Mouse (Mus musculus): ENCODE results near the gene Sh2d3c. TPM values are rescaled to one million over a fixed set of nuclear protein-coding genes. Genes with fewer than 3 reads are reported as not detected.

The Sh2d3c gene
- polyA plus RNA-seq, 1 experiment: 167 TPM

GRCm38 (mm10) chr2:32729547-32729946 lies 8.7 kb downstream of the Sh2d3c start:
- Histone ChIP-seq H3K4me1 (ENCODE audit: control insufficient read depth, insufficient read depth, low read length) (peaks cover 19% of the 10 kb centered on the region), H3K4me3 (replicated peaks; ENCODE audit: extremely low read depth, low read depth, low read length) (peak overlapping the region; percentile 36)
- 48% methylated on average over 4 of the region's 4 CpGs for WGBS
- TF ChIP-seq POLR2A (IDR thresholded peaks at IDR 0.05; ENCODE audit: borderline replicate concordance, extremely low read depth, low read depth, low read length) (no peak), CTCF (IDR thresholded peaks at IDR 0.05; ENCODE audit: insufficient read depth, low read length) (no peak)
- DNase-seq: no peak

- 21% methylated on average over 11 of the region's 11 CpGs for WGBS
- TF ChIP-seq CTCF (IDR thresholded peaks at IDR 0.05; ENCODE audit: insufficient read depth, low read length) (no peak), POLR2A (IDR thresholded peaks at IDR 0.05; ENCODE audit: borderline replicate concordance, extremely low read depth, low read depth, low read length) (no peak)
- Histone ChIP-seq H3K4me3 (replicated peaks; ENCODE audit: extremely low read depth, low read depth, low read length) (peak overlapping the region; percentile 13), H3K4me1 (ENCODE audit: control insufficient read depth, insufficient read depth, low read length) (peaks cover 25% of the 10 kb centered on the region)
- no peak for DNase-seq
These were observed 10.0 kb downstream of the Sh2d3c start for GRCm38 (mm10) chr2:32730854-32731253.

DNA sequence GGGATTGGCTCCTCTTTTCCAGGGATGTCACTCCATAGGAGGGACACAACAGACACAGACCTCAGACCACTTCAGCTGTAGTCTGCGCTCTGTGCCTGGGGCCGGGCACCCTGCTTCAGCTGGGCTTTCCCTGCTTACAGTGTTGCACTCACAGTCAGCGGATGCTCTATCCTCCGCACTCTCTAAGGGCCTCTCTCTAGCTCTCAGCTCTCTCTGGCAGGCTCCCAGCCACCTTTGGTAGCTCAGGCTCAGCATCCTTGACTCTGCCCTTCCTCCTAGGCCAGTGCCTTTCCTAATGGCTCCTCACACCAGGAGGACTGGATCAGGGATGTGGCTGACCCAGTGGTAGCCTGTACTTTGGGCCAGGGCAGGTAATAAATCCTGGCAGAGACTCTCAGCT lies 11.1 kb downstream of the Sh2d3c start:
- WGBS: 45% methylated on average over 4 of the region's 4 CpGs
- H3K4me3 ChIP-seq (replicated peaks; ENCODE audit: extremely low read depth, low read depth, low read length): no peak overlapping the region
- peaks cover 30% of the 10 kb centered on the region for H3K4me1 ChIP-seq (ENCODE audit: control insufficient read depth, insufficient read depth, low read length)
- TF ChIP-seq CTCF (IDR thresholded peaks at IDR 0.05; ENCODE audit: insufficient read depth, low read length) (no peak), POLR2A (IDR thresholded peaks at IDR 0.05; ENCODE audit: borderline replicate concordance, extremely low read depth, low read depth, low read length) (peak; percentile 14; the same call in 1 of the 2 replicates)
- DNase-seq: no peak

GRCm38 (mm10) chr2:32732695-32733094 lies 11.8 kb downstream of the Sh2d3c start:
- TF ChIP-seq CTCF (IDR thresholded peaks at IDR 0.05; ENCODE audit: insufficient read depth, low read length) (no peak), POLR2A (IDR thresholded peaks at IDR 0.05; ENCODE audit: borderline replicate concordance, extremely low read depth, low read depth, low read length) (no peak)

DNA sequence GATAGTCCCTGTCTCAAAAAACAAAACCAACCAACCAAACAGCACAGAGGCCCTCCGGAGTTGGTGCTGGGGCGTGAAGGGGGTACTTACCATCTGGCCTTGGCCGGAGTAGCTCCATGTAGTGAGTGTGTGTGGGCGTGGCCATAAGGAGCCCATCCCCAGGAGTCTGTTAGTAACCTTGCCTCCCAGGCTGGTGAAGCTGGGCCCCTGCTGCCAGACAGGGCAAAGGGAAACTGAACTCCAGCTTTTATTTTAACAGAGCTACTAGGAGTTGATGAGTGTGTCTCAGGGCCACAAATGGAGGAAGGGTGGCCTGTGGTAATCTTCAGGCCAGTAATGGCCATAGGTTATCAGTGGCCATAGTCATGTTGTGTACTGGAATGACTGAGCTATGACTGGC lies 13.6 kb downstream of the Sh2d3c start:
- Histone ChIP-seq H3K4me1 (ENCODE audit: control insufficient read depth, insufficient read depth, low read length) (peaks cover 32% of the 10 kb centered on the region), H3K4me3 (replicated peaks; ENCODE audit: extremely low read depth, low read depth, low read length) (no peak overlapping the region)
- WGBS: 32% methylated on average over 4 of the region's 4 CpGs
- TF ChIP-seq CTCF (IDR thresholded peaks at IDR 0.05; ENCODE audit: insufficient read depth, low read length) (no peak), POLR2A (IDR thresholded peaks at IDR 0.05; ENCODE audit: borderline replicate concordance, extremely low read depth, low read depth, low read length) (no peak; the same call in 1 of the 2 replicates)
- DNase-seq: no peak

More at GRCm38 (mm10) chr2:32732695-32733094, 11.8 kb downstream of the Sh2d3c start:
- no peak overlapping the region for H3K4me3 ChIP-seq (replicated peaks; ENCODE audit: extremely low read depth, low read depth, low read length)
- 52% methylated on average over 6 of the region's 6 CpGs for WGBS
- peaks cover 32% of the 10 kb centered on the region for H3K4me1 ChIP-seq (ENCODE audit: control insufficient read depth, insufficient read depth, low read length)
- no peak for DNase-seq

DNA sequence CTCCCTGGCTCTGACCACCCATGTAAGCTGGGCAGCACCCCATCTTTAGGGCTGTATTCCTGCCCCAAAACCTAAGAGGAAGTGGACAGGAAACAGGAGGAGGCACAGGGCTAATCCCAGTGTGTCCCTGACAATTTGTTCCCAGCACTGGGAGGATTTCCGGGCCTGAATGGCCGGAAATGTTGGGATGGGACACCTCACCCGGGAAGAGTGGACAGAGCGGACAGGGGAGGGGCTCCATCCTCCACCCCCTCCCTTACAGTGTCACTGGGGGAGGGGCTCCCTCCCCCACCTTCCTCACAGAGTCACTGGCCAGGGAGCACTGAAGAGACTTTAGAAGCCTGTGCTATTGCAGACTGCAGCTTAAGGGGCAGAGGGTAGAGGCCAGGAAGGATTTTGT lies 14.1 kb downstream of the Sh2d3c start:
- WGBS: 38% methylated on average over 4 of the region's 4 CpGs
- TF ChIP-seq CTCF (IDR thresholded peaks at IDR 0.05; ENCODE audit: insufficient read depth, low read length) (no peak), POLR2A (IDR thresholded peaks at IDR 0.05; ENCODE audit: borderline replicate concordance, extremely low read depth, low read depth, low read length) (no peak; the same call in 1 of the 2 replicates)
- H3K4me3 ChIP-seq (replicated peaks; ENCODE audit: extremely low read depth, low read depth, low read length): no peak overlapping the region
- peaks cover 36% of the 10 kb centered on the region for H3K4me1 ChIP-seq (ENCODE audit: control insufficient read depth, insufficient read depth, low read length)
- peak; percentile 49 for DNase-seq

DNA sequence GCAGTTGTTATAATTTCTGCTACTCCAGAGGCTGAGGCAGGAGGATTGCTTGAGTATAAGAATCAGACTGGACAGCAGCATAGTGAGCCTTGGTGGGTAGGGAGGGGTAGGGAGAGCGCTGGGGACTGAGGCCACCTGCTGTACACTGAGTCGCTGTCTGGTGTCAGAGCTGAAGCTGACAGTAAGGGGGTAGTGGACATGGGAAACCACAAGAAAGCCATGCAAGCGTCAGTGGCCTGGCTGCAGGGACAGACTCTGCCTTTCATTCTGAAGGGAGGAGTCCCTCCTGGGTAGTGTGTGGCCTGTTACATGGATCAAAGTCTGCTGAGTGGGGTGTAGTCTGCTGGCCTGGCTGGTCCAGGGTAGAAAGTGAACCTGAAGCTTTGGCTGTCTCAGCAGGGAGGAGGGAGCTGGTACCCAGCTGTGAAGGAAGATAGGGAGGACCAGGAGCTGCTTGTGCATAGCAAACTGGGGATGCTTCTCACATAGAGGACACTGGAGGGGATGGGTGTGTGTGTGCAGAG lies 15.5 kb downstream of the Sh2d3c start:
- DNase-seq: no peak
- Histone ChIP-seq H3K4me1 (ENCODE audit: control insufficient read depth, insufficient read depth, low read length) (peaks cover 32% of the 10 kb centered on the region), H3K4me3 (replicated peaks; ENCODE audit: extremely low read depth, low read depth, low read length) (no peak overlapping the region)
- TF ChIP-seq CTCF (IDR thresholded peaks at IDR 0.05; ENCODE audit: insufficient read depth, low read length): no peak
- TF ChIP-seq POLR2A (IDR thresholded peaks at IDR 0.05; ENCODE audit: borderline replicate concordance, extremely low read depth, low read depth, low read length): 0 out of 2 replicates have a peak, but pooled peaks have one; percentile 5
- WGBS: 40% methylated on average over 3 of the region's 3 CpGs

GRCm38 (mm10) chr2:32737008-32737407 lies 16.2 kb downstream of the Sh2d3c start:
- TF ChIP-seq CTCF (IDR thresholded peaks at IDR 0.05; ENCODE audit: insufficient read depth, low read length) (no peak), POLR2A (IDR thresholded peaks at IDR 0.05; ENCODE audit: borderline replicate concordance, extremely low read depth, low read depth, low read length) (no peak)
- DNase-seq: no peak
- Histone ChIP-seq H3K4me1 (ENCODE audit: control insufficient read depth, insufficient read depth, low read length) (peaks cover 36% of the 10 kb centered on the region), H3K4me3 (replicated peaks; ENCODE audit: extremely low read depth, low read depth, low read length) (no peak overlapping the region)
- 38% methylated on average over 6 of the region's 6 CpGs for WGBS

DNA sequence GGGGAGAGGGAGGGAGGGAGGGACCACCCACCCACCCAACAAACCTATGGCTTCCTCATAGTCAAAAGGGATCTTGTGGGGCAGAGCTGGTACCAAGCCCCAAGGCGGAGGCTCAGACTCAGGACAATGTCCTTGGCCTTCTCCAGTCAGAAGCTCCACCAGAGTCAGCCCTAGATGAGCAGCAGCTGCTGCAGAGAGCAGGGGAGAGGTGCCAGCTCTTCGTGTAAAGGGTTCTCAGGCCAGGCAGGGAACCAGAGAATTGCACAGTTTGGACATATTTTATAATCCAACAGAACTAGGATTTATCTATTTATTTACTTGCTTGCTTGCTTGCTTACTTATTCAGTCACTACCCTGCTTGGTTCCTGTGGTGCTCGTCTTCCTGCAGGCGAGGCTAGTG lies 18.5 kb downstream of the Sh2d3c start:
- no peak for DNase-seq
- no peak for TF ChIP-seq CTCF (IDR thresholded peaks at IDR 0.05; ENCODE audit: insufficient read depth, low read length)
- no peak for TF ChIP-seq POLR2A (IDR thresholded peaks at IDR 0.05; ENCODE audit: borderline replicate concordance, extremely low read depth, low read depth, low read length)
- Histone ChIP-seq H3K4me3 (replicated peaks; ENCODE audit: extremely low read depth, low read depth, low read length) (no peak overlapping the region), H3K4me1 (ENCODE audit: control insufficient read depth, insufficient read depth, low read length) (peaks cover 28% of the 10 kb centered on the region)
- WGBS: 37% methylated on average over 4 of the region's 4 CpGs

DNA sequence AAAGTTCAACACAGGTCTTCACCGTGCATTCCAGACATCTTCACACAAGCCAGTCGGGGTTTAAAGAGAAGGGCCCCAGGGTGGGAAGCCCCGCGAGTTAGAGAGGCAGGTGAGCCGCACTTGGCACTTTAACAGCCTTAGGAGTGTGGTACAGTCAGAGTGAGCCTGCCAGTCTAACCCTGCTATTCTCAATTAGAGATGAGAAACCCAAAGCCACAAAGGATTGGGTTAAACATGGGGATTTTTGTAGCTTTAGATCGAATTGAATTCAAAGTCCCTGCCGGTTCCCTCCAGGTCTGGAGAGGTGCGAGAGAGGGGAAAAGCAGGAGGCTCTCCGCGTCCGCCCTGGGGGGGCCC lies 20.0 kb downstream of the Sh2d3c start, which contains the start of gene 6330409D20Rik:
Gene 6330409D20Rik, minus strand, starts transcription at position 101 of the 357 bp plus-strand sequence.
- Histone ChIP-seq H3K4me1 (ENCODE audit: control insufficient read depth, insufficient read depth, low read length) (peaks cover 20% of the 10 kb centered on the region), H3K4me3 (replicated peaks; ENCODE audit: extremely low read depth, low read depth, low read length) (peak within 1 kb of the TSS; percentile 30)
- WGBS: 23% methylated on average over 11 of the region's 11 CpGs
- no peak for TF ChIP-seq POLR2A (IDR thresholded peaks at IDR 0.05; ENCODE audit: borderline replicate concordance, extremely low read depth, low read depth, low read length)
- TF ChIP-seq CTCF (IDR thresholded peaks at IDR 0.05; ENCODE audit: insufficient read depth, low read length): no peak
- DNase-seq: no peak

Measured in lung, adult 2 months (tissue).